Mouse (Mus musculus): ENCODE results near the gene Plcb4. TPM values are rescaled to one million over a fixed set of nuclear protein-coding genes. Genes with fewer than 3 reads are reported as not detected.
"Not testable (repeated sequence)": the region's sequence is repeated elsewhere in the genome, so short reads cannot be mapped to it uniquely, and the experiment has no call there.

Plcb4 gene
- polyA plus RNA-seq, 1 experiment from 2014 or later: 44.9 TPM

DNA sequence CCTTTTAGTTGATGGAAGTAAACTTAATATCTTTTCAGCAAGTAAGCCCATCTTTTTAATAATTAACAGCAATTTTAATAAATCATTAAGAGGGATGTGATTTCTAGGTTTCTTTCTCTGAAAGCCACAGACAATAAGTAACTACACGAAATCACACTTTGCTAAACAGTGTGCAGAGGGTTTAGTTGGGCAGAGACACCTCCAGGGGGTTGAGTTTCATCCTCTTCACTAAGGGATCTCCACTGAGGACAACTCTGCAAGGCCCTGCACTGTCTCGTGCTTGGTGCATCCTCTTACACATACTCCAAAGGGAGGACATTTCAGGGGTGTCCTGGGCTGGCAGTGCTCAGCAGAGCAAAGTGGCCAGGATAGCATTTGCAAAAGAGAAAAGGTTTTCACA is 235.8 kb downstream of the Plcb4 start:
- no peaks in the 10 kb centered on the region for H3K36me3 ChIP-seq (ENCODE audit: control insufficient read depth, insufficient read depth, low read length)
- H3K9ac ChIP-seq (ENCODE audit: low read length): no peak overlapping the region
- peaks cover 6 to 11% of the 10 kb centered on the region in 2 experiments for H3K4me1 ChIP-seq (ENCODE audit: control insufficient read depth in 2 of 2, insufficient read depth in 2 of 2, low read length in 2 of 2)
- H3K4me3 ChIP-seq (ENCODE audit: control insufficient read depth in 1 of 2, insufficient read depth in 1 of 2, low read depth in 1 of 2, low read length in 2 of 2): no peak overlapping the region
- H3K27ac ChIP-seq (replicated peaks in 1 of 2; ENCODE audit: control insufficient read depth in 1 of 2, insufficient read depth in 1 of 2, low read depth in 2 of 2, low read length in 2 of 2): no peak overlapping the region
- WGBS: 65% methylated on average over 2 of the region's 2 CpGs
- no peaks in the 10 kb centered on the region for H3K9me3 ChIP-seq (ENCODE audit: control insufficient read depth, low read length)
- no peaks in the 10 kb centered on the region for H3K27me3 ChIP-seq (ENCODE audit: control insufficient read depth, insufficient read depth, low read length)
- ATAC-seq (ENCODE audit: insufficient number of reproducible peaks, insufficient read depth, low FRiP score, low read depth): no peak
- H3K4me2 ChIP-seq (ENCODE audit: low read length): no peak overlapping the region

- Histone ChIP-seq H3K4me2 (ENCODE audit: low read length) (no peak overlapping the region), H3K27ac (replicated peaks in 1 of 2; ENCODE audit: control insufficient read depth in 1 of 2, insufficient read depth in 1 of 2, low read depth in 2 of 2, low read length in 2 of 2) (no peak overlapping the region), H3K9me3 (ENCODE audit: control insufficient read depth, low read length) (no peaks in the 10 kb centered on the region), H3K27me3 (ENCODE audit: control insufficient read depth, insufficient read depth, low read length) (no peaks in the 10 kb centered on the region), H3K4me3 (ENCODE audit: control insufficient read depth in 1 of 2, insufficient read depth in 1 of 2, low read depth in 1 of 2, low read length in 2 of 2) (no peak overlapping the region), H3K36me3 (ENCODE audit: control insufficient read depth, insufficient read depth, low read length) (no peaks in the 10 kb centered on the region), H3K9ac (ENCODE audit: low read length) (no peak overlapping the region), H3K4me1 (ENCODE audit: control insufficient read depth in 2 of 2, insufficient read depth in 2 of 2, low read length in 2 of 2) (peaks cover 9 to 18% of the 10 kb centered on the region in 2 experiments)
- ATAC-seq (ENCODE audit: insufficient number of reproducible peaks, insufficient read depth, low FRiP score, low read depth): no peak
- 59% methylated on average over 4 of the region's 4 CpGs for WGBS
Observed at GRCm38 (mm10) chr2:135898025-135898424, 239.2 kb downstream of the Plcb4 start.

- ATAC-seq (ENCODE audit: insufficient number of reproducible peaks, insufficient read depth, low FRiP score, low read depth); H3K9me3 ChIP-seq (ENCODE audit: control insufficient read depth, low read length); H3K4me2 ChIP-seq (ENCODE audit: low read length); H3K9ac ChIP-seq (ENCODE audit: low read length); H3K27me3 ChIP-seq (ENCODE audit: control insufficient read depth, insufficient read depth, low read length); H3K4me3 ChIP-seq (ENCODE audit: control insufficient read depth in 1 of 2, insufficient read depth in 1 of 2, low read depth in 1 of 2, low read length in 2 of 2); H3K36me3 ChIP-seq (ENCODE audit: control insufficient read depth, insufficient read depth, low read length): not testable (repeated sequence)
- H3K4me1 ChIP-seq (ENCODE audit: control insufficient read depth in 2 of 2, insufficient read depth in 2 of 2, low read length in 2 of 2): peaks cover 8 to 26% of the 10 kb centered on the region in 2 experiments
- H3K27ac ChIP-seq (replicated peaks in 1 of 2; ENCODE audit: control insufficient read depth in 1 of 2, insufficient read depth in 1 of 2, low read depth in 2 of 2, low read length in 2 of 2): 0 out of 4 replicates have a peak overlapping the region, but pooled peaks of 1 of the 2 experiments have one; percentile 4
- 67% methylated on average over 4 of the region's 4 CpGs for WGBS
Observed at GRCm38 (mm10) chr2:135899931-135900330, 241.1 kb downstream of the Plcb4 start.

DNA sequence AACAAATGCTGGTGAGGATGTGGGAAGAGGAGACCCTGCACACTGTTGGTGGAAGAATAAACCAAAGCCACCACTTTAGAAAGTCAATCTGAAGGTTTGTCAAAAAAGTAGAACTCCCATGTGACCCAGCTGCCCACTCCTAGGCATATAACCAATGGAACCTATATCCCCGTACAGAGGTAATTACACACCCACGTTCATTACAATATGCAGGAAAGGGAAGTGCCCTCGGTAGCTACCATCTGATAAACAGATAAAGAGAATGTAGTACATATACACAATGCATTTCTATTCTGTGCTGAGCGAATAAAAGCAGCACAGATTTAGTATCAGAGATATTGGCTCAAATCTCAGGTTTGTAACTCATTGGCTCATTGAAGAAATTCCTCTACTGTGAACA is 242.2 kb downstream of the Plcb4 start:
- no peak overlapping the region for H3K27ac ChIP-seq (replicated peaks in 1 of 2; ENCODE audit: control insufficient read depth in 1 of 2, insufficient read depth in 1 of 2, low read depth in 2 of 2, low read length in 2 of 2)
- no peak overlapping the region for H3K4me3 ChIP-seq (ENCODE audit: control insufficient read depth in 1 of 2, insufficient read depth in 1 of 2, low read depth in 1 of 2, low read length in 2 of 2)
- H3K27me3 ChIP-seq (ENCODE audit: control insufficient read depth, insufficient read depth, low read length): no peaks in the 10 kb centered on the region
- H3K4me1 ChIP-seq (ENCODE audit: control insufficient read depth in 2 of 2, insufficient read depth in 2 of 2, low read length in 2 of 2): peaks cover 6 to 30% of the 10 kb centered on the region in 2 experiments
- no peaks in the 10 kb centered on the region for H3K9me3 ChIP-seq (ENCODE audit: control insufficient read depth, low read length)
- no peaks in the 10 kb centered on the region for H3K36me3 ChIP-seq (ENCODE audit: control insufficient read depth, insufficient read depth, low read length)
- no peak overlapping the region for H3K9ac ChIP-seq (ENCODE audit: low read length)
- 85% methylated on average over 4 of the region's 4 CpGs for WGBS
- no peak for ATAC-seq (ENCODE audit: insufficient number of reproducible peaks, insufficient read depth, low FRiP score, low read depth)
- no peak overlapping the region for H3K4me2 ChIP-seq (ENCODE audit: low read length)

DNA sequence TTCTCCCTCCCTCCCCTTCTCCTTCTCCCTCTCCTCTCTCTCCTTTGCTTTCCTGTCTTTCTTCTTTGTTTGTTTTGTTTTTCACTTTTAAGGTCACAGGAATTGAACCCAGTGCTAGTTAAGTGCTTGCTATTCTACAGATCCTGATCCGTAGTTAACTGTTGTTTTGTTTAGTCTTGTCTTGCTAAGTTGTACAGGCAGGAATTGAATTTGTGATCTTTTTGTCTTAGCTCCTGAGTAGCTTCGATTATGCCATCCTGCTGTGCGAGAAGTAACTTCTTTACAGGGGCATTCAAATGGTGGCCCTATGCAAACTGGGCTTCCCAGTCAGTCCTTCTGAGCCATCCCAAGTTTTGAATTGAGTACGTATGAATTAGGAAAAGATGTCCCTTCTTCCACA is 245.5 kb downstream of the Plcb4 start:
- no peak overlapping the region for H3K9ac ChIP-seq (ENCODE audit: low read length)
- peaks cover 4 to 30% of the 10 kb centered on the region in 2 experiments for H3K4me1 ChIP-seq (ENCODE audit: control insufficient read depth in 2 of 2, insufficient read depth in 2 of 2, low read length in 2 of 2)
- ATAC-seq (ENCODE audit: insufficient number of reproducible peaks, insufficient read depth, low FRiP score, low read depth): no peak
- H3K27ac ChIP-seq (replicated peaks in 1 of 2; ENCODE audit: control insufficient read depth in 1 of 2, insufficient read depth in 1 of 2, low read depth in 2 of 2, low read length in 2 of 2): no peak overlapping the region
- no peaks in the 10 kb centered on the region for H3K27me3 ChIP-seq (ENCODE audit: control insufficient read depth, insufficient read depth, low read length)
- H3K9me3 ChIP-seq (ENCODE audit: control insufficient read depth, low read length): no peaks in the 10 kb centered on the region
- no peak overlapping the region for H3K4me3 ChIP-seq (ENCODE audit: control insufficient read depth in 1 of 2, insufficient read depth in 1 of 2, low read depth in 1 of 2, low read length in 2 of 2)
- no peak overlapping the region for H3K4me2 ChIP-seq (ENCODE audit: low read length)
- H3K36me3 ChIP-seq (ENCODE audit: control insufficient read depth, insufficient read depth, low read length): no peaks in the 10 kb centered on the region
- 80% methylated on average over 4 of the region's 4 CpGs for WGBS

DNA sequence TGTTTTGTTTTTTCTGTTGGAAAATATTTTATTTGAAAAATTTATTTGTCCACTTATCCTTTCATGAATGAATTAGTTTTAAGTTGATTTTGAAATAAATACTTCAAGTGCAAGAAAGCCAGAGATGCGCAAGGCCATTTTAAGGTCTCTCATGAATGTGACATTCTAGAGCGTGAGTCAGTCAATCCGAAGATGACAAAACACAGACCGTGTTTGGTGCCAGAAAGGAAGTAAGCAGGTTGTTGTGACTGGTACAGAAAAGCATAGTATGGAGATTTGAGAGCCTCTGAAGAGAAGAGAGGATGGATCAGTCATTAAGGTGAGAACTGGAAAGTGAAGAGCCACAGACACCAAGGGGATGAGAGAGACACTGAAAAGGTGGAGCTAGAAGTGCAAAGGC is 246.0 kb downstream of the Plcb4 start:
- H3K4me1 ChIP-seq (ENCODE audit: control insufficient read depth in 2 of 2, insufficient read depth in 2 of 2, low read length in 2 of 2): peaks cover 3 to 25% of the 10 kb centered on the region in 2 experiments
- 61% methylated on average over 4 of the region's 4 CpGs for WGBS

DNA sequence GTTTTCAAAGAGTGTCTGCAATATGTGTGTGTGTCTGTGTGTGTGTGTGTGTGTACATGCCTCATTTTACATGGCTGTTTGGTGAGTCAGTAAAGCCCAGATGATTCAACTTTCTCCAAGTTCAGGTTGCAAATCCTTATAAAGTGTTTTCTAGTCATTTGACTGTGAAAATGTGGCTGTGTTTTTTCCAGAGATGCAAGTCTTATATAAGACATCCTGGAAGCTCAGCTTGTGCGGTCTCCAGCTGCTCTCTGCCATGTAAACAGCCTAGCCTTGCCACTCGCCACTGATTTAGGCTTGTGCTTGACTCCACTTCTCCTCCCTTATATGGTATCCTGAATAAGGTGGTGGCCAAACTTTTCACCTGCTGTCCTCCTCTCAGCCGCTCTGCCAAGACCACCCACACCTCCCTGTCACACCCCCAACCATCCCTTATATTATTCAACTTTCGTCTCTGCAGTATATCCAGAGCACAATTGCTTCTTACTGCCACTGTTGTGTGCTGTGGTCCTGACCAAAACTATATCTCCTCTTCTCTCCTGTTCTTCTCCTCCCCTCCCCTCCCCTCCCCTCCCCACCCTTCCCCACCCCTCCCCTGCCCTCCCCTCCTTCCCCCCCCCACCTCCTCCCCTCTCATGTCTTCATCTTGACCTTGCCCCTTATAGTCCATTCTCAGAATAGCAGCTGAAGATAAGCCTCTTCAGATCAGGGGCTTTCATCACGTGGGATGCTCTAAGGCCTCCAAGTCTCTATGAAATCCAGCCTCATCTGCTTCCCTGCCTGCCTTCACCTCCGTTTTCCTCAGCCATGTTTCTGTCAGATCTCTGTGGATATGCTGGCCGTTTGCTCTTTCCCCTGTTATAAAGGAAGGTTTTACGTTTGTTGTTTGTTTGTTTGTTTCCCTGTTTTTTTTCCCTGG is 255.8 kb downstream of the Plcb4 start:
- 36% methylated on average over 8 of the region's 8 CpGs for WGBS

More for the DNA sequence above, 246.0 kb downstream of the Plcb4 start:
- Histone ChIP-seq H3K9ac (ENCODE audit: low read length) (no peak overlapping the region), H3K27me3 (ENCODE audit: control insufficient read depth, insufficient read depth, low read length) (no peaks in the 10 kb centered on the region), H3K36me3 (ENCODE audit: control insufficient read depth, insufficient read depth, low read length) (no peaks in the 10 kb centered on the region), H3K9me3 (ENCODE audit: control insufficient read depth, low read length) (no peaks in the 10 kb centered on the region), H3K4me2 (ENCODE audit: low read length) (no peak overlapping the region), H3K27ac (replicated peaks in 1 of 2; ENCODE audit: control insufficient read depth in 1 of 2, insufficient read depth in 1 of 2, low read depth in 2 of 2, low read length in 2 of 2) (no peak overlapping the region), H3K4me3 (ENCODE audit: control insufficient read depth in 1 of 2, insufficient read depth in 1 of 2, low read depth in 1 of 2, low read length in 2 of 2) (no peak overlapping the region)
- ATAC-seq (ENCODE audit: insufficient number of reproducible peaks, insufficient read depth, low FRiP score, low read depth): no peak

More for the DNA sequence above, 255.8 kb downstream of the Plcb4 start:
- peaks cover 15 to 37% of the 10 kb centered on the region in 2 experiments for H3K4me1 ChIP-seq (ENCODE audit: control insufficient read depth in 2 of 2, insufficient read depth in 2 of 2, low read length in 2 of 2)
- H3K4me3 ChIP-seq (ENCODE audit: control insufficient read depth in 1 of 2, insufficient read depth in 1 of 2, low read depth in 1 of 2, low read length in 2 of 2): no peak overlapping the region
- ATAC-seq (ENCODE audit: insufficient number of reproducible peaks, insufficient read depth, low FRiP score, low read depth): no peak
- no peaks in the 10 kb centered on the region for H3K36me3 ChIP-seq (ENCODE audit: control insufficient read depth, insufficient read depth, low read length)
- H3K4me2 ChIP-seq (ENCODE audit: low read length): no peak overlapping the region
- no peaks in the 10 kb centered on the region for H3K9me3 ChIP-seq (ENCODE audit: control insufficient read depth, low read length)
- H3K27me3 ChIP-seq (ENCODE audit: control insufficient read depth, insufficient read depth, low read length): no peaks in the 10 kb centered on the region
- 0 out of 4 replicates have a peak overlapping the region, but pooled peaks of 1 of the 2 experiments have one; percentile 11 for H3K27ac ChIP-seq (replicated peaks in 1 of 2; ENCODE audit: control insufficient read depth in 1 of 2, insufficient read depth in 1 of 2, low read depth in 2 of 2, low read length in 2 of 2)
- no peak overlapping the region for H3K9ac ChIP-seq (ENCODE audit: low read length)

All from heart, embryonic 14.5 days (tissue).